Mouse (Mus musculus) layer of hippocampus, adult 2 months (tissue): ENCODE results near the gene Notch1. TPM values are rescaled to one million over a fixed set of nuclear protein-coding genes. Genes with fewer than 3 reads are reported as not detected.
A peak's percentile ranks its signal among the peaks of the same experiment; 100 is the strongest.

ENCODE experiments used
- DNase-seq, 2 experiments: peaks; one replicate each; pipeline ENCODE4 v3.0.0; 2022; ENCODE audit warnings: low spot score in 2 of 2
- H3K27ac ChIP-seq: fragments of 200-600 bp; 2 replicates; pipeline ENCODE4 v1.8.1; 2022
- H3K4me3 ChIP-seq: fragments of 200-600 bp; 2 replicates; pipeline ENCODE4 v1.8.1; 2022; ENCODE audit warnings: mild to moderate bottlenecking
- CTCF ChIP-seq: fragments of 200-600 bp; conservative IDR thresholded peaks from 2 replicates; pipeline ENCODE4 v1.8.1; 2022; ENCODE audit warnings: antibody characterized with exemption, mild to moderate bottlenecking, moderate library complexity
- total RNA-seq, 2 experiments: library from RNA; stranded (reverse); gene quantifications; 2 replicates each; pipeline ENCODE4 v1.2.3; 2021

Gene Notch1
- total RNA-seq, 2 experiments from 2014 or later: 32.7 to 35.7 TPM

DNA sequence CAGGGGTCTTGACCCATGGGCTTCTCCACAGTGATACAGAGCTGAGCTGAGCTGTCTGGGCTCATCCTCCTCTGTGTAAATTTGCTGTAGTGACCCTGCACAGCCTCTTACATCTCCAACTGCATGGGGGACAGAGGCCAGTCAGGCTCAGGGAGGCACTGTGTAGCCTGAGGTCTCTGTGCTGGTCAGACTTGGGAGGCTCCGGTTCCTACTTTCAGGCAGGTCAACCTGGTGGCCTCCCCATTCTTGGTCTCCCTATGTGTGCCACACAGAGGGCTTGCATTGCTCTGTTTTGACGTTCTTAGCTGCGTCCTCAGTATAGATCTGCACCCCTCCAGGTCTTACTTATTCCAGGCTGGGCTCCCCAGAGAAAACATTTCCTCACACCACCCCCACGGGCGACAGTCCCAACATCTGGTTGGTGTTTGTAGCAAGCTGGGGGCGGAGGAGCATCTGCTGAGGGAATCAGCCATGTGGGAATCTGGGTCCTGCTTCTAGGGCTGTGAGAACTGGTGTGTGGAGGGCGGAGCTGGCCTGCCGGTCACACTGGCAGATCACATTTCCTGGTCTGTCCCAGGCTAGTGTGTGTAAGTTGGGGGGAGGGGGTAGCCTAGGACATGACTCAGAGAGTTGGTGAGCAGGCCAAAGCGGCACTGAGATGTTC is 9.0 kb upstream of the Notch1 start:
- Histone ChIP-seq H3K27ac (peak overlapping the region; percentile 65; the same call in 1 of the 2 replicates), H3K4me3 (no peak overlapping the region)
- no peak for TF ChIP-seq CTCF
- DNase-seq: peak in 1 of 2 experiments; percentile 44

DNA sequence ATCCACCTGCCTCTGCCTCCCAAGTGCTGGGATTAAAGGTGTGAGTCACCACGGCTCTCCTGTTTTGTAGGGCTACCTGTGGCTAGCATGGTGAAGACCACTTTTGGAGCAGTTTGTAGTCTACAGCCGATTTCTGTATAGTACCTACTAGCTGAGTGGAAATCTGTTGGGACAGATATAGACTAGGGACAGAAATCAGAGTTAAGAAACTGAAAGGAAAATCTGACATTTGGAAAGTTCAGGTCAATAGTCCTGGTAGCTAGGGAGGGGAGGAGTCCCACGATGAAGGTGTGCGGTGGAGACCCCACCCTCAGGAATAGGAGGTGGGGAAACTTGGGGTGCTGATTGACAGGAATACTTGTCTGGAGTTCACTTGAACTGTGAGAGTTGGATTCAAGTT is 5.9 kb upstream of the Notch1 start:
- H3K27ac ChIP-seq: no peak overlapping the region
- no peak for DNase-seq
- no peak for TF ChIP-seq CTCF
- no peak overlapping the region for H3K4me3 ChIP-seq

DNA sequence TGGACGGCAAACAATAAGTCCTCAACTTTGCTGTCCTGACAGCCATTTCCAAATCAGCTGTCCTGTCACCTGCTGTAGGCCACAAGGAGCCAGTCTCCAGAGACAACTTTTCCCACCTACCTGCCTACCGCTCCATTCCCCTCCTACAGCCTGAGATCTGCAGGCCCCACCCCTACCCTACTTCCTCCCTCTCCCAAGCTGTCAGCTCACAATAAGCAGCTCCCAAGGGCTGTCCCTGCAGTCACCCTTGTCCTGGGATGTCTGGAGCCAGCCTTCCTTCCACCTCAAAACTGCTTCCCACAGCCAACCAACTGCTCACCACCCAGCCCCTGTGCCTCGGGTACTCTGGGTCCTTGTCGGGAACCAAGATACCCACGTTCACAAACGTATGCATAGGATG is 3.3 kb upstream of the Notch1 start:
- DNase-seq: no peak
- H3K27ac ChIP-seq: no peak overlapping the region
- no peak overlapping the region for H3K4me3 ChIP-seq
- TF ChIP-seq CTCF: no peak

DNA sequence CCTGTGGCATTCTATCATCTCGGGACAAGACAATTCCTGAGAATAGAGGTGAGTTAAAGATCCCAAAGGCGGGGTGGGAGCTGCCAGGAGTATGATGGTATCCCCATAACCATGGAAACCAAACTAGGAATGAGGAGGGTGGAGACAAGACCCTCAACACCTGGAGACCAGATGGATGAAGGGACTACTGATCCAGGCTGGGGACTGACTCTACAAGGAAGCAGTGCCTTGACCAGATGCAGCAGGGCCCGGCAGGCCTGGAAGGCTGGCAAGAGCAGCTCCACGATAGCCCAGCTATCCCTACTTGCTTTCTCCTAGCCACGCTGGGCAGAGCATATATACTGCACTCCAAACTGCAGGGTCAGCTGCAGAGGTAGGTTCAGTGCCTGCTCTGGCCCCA is 524 bp upstream of the Notch1 start:
- H3K27ac ChIP-seq: no peak overlapping the region

DNA sequence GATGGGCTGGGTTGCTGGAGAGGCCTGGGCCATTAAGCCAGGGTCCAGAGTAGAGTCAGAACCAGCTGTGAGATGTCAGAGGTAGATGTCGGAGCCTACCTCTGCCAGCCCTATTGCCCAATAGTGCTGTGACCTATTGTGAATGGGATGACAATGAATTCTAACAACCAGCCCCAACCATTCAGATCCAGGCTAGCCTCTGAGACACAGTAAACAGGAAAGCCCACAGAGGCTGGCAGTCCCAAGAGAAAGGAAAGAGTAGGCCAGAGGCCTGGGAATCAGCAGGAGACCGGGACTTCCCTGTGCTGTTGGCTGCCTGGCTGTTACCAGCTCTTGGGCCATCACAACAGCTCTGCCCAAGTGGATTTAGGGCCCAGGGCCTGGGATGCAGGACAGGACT is 1.1 kb downstream of the Notch1 start:
- DNase-seq: no peak
- Histone ChIP-seq H3K27ac (peak overlapping the region; percentile 48), H3K4me3 (no peak overlapping the region)
- no peak for TF ChIP-seq CTCF

More for the DNA sequence above, 524 bp upstream of the Notch1 start:
- DNase-seq: no peak
- no peak for TF ChIP-seq CTCF
- no peak overlapping the region for H3K4me3 ChIP-seq

DNA sequence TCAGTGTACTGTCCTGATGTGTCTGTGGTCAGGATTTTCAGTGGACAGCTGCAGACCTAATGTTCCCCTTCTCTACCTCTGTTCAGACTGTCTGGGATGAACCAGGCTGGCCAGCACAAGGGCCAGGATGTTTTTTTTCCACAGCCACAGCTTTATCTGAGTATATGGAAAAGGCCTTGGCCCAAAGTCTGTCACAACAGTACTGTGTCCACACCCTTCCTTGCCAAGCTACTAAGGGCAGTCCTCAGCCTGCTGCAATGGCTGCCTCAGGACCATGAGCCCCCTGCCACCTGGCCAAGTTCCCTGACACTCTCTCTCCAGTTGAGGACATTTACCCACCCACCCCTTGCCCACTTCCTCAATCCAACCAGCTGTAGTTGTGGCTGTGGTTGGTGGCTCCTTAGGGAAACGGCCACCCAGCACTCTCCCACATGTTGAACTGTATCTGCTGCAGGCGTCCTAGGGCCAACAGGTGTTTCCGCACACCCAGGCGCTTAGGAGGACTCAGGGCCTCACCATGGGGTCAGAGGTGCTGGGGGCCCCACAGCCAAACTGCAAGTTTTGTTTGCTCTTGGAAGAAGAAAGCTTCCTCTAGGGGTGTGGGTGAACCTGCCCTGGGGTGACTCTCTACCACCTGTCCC is 3.2 kb downstream of the Notch1 start:
- DNase-seq: no peak
- no peak overlapping the region for H3K4me3 ChIP-seq
- no peak for TF ChIP-seq CTCF
- H3K27ac ChIP-seq: no peak overlapping the region

DNA sequence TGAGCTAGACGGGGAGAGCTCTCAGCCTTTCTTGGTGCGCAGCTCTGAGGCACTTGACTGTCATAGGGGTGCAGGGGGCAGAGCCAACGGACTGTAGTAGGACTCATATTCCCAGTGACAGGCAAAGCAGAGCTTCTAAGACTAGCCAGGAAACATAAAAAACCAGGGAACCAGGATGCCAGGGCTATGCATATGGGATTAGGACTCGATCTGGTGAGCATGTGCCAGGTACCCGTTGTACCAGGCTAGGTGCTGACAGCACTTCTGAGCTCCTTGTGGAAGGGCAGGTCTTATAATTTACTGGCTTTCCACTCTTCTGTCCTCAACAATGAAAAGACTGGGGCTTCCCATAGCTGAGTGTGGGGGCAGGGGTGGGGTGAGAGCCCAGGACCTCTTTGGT is 7.8 kb downstream of the Notch1 start:
- no peak for DNase-seq
- no peak for TF ChIP-seq CTCF
- Histone ChIP-seq H3K4me3 (no peak overlapping the region), H3K27ac (no peak overlapping the region)

DNA sequence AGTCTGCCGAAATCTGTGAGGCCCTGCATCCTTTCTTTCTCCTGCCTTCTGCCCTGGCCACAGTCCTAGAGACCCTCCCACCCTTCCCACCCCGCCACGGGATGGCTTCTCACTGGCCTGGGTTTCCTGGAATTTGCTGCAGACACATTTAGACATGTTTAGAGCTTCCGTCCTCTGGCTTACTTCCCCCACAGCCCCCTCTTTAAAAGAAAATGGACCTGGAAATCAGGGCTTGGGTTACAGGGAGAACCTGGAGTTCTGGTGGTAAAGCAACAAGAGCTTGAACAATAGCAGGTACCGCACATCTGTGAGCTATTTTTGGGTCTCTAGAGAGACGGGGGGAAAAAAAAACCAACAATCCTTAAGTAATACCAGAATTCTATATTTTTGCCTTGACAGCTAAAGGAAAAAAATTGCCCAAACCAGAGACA is 8.5 kb downstream of the Notch1 start:
- DNase-seq: no peak
- TF ChIP-seq CTCF: no peak
- H3K27ac ChIP-seq: peak overlapping the region; percentile 73
- no peak overlapping the region for H3K4me3 ChIP-seq

DNA sequence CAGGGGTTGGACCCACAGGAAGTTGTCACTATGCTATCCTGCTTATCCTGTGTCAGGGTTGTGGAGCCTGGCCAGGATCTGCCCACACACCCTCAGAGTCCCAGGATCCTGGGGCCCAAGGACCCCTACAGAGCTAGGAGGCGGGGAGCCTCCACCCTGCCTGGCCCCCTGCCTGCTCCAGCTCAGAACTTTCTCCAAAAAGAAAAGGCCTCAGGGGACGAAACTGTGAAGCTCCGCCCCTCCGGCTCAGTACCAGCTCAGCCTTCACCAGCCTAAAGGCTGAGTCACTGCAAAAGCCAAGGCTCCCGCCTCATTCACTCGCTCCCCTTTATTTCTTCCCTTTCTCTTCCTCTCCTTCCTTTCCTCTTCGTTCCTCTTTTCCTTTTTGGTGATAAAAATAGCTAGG is 9.0 kb downstream of the Notch1 start:
- peak in 1 of 2 experiments; percentile 41 for DNase-seq
- no peak for TF ChIP-seq CTCF
- Histone ChIP-seq H3K27ac (peak overlapping the region; percentile 73), H3K4me3 (no peak overlapping the region)

DNA sequence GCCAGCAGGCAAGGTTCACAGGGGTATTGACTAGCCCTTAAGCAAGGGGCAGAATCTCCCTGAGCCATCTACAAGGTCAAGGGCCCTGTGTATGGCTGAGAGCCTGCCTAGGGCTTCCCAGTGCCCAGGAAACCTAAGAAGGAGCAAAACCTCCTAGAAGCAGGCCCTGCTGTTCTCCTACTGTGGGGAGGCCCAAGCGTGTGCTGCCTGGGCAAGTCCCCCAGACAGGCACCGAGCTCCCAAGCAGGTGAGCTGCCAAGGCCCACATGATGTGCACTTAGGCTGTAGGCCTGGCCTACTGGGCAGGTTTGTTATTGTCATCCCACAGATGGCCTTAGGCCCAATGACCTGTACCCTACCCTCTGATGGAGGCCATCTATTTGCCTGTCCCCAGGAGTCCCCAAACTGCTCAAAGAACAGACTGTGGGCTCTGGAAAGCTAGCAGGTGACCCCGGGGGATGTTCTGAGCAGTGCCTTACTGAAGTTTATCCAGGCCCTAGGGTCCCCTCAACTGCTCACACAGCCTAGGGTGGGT is 9.7 kb downstream of the Notch1 start:
- no peak for DNase-seq
- TF ChIP-seq CTCF: no peak
- no peak overlapping the region for H3K4me3 ChIP-seq
- H3K27ac ChIP-seq: peak overlapping the region; percentile 73

DNA sequence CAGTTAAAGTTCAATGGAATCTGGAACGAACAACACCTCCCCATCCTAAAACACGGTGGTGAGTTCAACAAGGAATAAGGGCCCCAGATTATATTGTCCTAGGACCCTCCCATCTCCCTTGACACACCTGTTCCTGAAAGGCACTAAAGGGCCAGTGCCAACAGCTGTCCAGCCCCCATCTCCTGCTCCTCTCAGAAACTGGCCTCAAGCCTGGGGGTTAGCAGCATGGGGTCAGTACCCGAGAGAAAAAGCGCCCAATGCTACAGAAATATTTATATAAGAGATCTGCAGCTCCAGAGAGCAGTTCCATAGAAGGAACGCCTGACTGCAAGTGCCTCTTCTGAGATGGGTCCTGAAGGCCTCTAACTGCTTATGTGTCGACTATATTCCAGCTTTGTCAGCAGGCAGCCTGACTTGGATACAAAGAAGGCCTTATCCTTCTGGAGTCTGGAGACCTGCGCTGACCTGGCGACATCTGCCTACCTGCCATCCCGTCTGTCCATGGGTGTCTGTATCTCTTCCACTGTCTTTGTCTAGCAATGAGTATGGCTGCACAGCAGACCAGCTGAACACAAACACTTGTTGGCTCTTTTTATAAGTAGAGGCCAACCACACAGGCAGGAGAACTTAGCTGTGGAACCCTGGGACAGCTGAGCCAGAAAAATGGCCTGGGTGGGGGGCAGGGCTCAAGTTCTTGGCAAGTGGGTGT is 11.5 kb downstream of the Notch1 start:
- no peak for DNase-seq
- TF ChIP-seq CTCF: no peak
- no peak overlapping the region for H3K4me3 ChIP-seq
- peak overlapping the region; percentile 93; the same call in 1 of the 2 replicates for H3K27ac ChIP-seq

DNA sequence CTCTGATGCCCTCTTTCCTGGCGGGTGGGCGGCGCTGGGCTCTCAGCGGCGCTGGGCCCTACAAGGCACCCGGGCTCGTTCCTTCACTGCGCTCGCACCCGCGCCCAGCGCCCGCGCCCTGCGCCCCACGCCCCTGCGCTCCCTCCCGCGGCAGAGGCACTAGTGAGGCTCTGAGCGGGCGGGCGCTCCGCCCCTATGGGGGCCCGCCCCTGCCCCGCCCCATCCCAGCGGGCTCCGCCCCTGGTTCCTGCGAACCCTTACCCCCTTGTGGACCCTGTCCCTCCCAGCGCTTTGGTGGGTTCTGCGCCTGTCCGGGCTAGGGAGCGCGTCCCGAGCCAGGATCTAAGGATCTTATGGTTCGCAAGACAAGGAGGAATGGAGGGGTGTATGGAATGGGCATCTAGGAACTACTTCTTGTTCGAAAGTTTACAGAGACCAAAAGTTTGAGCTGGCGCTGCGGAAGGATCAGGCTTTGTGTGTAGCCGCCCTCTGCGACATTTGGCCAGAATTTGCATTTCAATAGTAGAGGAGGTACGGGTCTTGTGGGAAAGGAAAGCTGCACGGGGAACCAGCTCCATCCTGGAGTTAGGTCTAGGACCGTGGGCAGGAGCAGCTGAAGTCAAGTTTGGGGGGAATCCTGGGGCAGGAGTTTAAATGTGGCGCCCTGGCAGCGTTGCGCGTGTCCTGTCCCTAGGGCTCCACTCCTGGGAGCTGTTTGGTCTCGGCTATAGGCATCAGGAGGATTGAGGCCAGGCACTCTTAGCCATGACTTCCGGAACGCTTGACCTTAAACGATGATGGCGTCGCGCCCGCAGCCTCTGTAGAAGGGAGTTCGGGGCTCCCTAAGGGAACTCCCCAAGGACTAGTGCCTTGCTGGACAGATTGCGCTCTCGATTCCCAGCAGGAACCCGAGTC is 12.5 kb downstream of the Notch1 start:
- TF ChIP-seq CTCF: no peak; the same call in none of the 2 replicates
- H3K4me3 ChIP-seq: peak overlapping the region; percentile 62
- H3K27ac ChIP-seq: peak overlapping the region; percentile 93
- DNase-seq: no peak
